Mouse (Mus musculus) megakaryocyte, embryonic 14.5 days (primary cell): ENCODE data around the gene Nphp4. TPM values are rescaled to one million over a fixed set of nuclear protein-coding genes. Genes with fewer than 3 reads are reported as not detected.

Experiments
- H3K27me3 ChIP-seq: replicated peaks from 2 replicates; pipeline ENCODE3; 2012; ENCODE audit warnings: inconsistent platforms
- H3K36me3 ChIP-seq: replicated peaks from 2 replicates; pipeline ENCODE3; 2012; ENCODE audit warnings: low read length, inconsistent platforms, mixed read lengths
- H3K4me1 ChIP-seq: 2 replicates; pipeline ENCODE4 v1.6.1; 2012; ENCODE audit warnings: inconsistent platforms
- H3K4me3 ChIP-seq: replicated peaks from 2 replicates; pipeline ENCODE3; 2012; ENCODE audit warnings: moderate library complexity, mild to moderate bottlenecking, inconsistent platforms
- H3K9me3 ChIP-seq: 2 replicates; pipeline ENCODE4 v1.6.1; 2012; ENCODE audit warnings: inconsistent platforms
- FLI1 ChIP-seq: IDR thresholded peaks from 2 replicates; pipeline ENCODE4 v1.6.1; 2012; ENCODE audit warnings: low read length, inconsistent platforms, mixed read lengths
- GATA1 ChIP-seq: IDR thresholded peaks from 3 replicates; pipeline ENCODE4 v1.6.1; 2012; ENCODE audit warnings: mixed read lengths, low read length, inconsistent platforms, borderline replicate concordance
- polyA plus RNA-seq: library from polyadenylated mRNA; stranded (reverse); fragments of >175 nt; gene quantifications from 2 replicates; pipeline ENCODE4 v1.2.3, GENCODE M21; 2012; ENCODE audit warnings: low replicate concordance; ENCODE audit not compliant: insufficient read depth

Nphp4 gene
- polyA plus RNA-seq, 1 experiment, result 0.64 TPM

- H3K4me3 ChIP-seq, result no peak overlapping the region
These were observed 25.1 kb upstream of the Nphp4 start for GRCm38 (mm10) chr4:152451371-152451770.

GRCm38 (mm10) chr4:152453079-152453478 lies 23.4 kb upstream of the Nphp4 start:
- Histone ChIP-seq H3K36me3 (no peaks in the 10 kb centered on the region), H3K27me3 (peaks cover 26% of the 10 kb centered on the region), H3K4me3 (no peak overlapping the region), H3K9me3 (peaks cover 12% of the 10 kb centered on the region), H3K4me1 (peaks cover 27% of the 10 kb centered on the region)
- no peak for TF ChIP-seq GATA1
- TF ChIP-seq FLI1, result no peak

More at GRCm38 (mm10) chr4:152451371-152451770, 25.1 kb upstream of the Nphp4 start:
- Histone ChIP-seq H3K36me3 (no peaks in the 10 kb centered on the region), H3K9me3 (peaks cover 12% of the 10 kb centered on the region), H3K4me1 (peaks cover 38% of the 10 kb centered on the region), H3K27me3 (peaks cover 17% of the 10 kb centered on the region)
- no peak for TF ChIP-seq GATA1
- no peak for TF ChIP-seq FLI1

GRCm38 (mm10) chr4:152454153-152454552 lies 22.4 kb upstream of the Nphp4 start:
- Histone ChIP-seq H3K4me1 (peaks cover 16% of the 10 kb centered on the region; the same call in 1 of the 2 replicates), H3K36me3 (no peaks in the 10 kb centered on the region), H3K4me3 (no peak overlapping the region), H3K27me3 (peaks cover 26% of the 10 kb centered on the region), H3K9me3 (peaks cover 12% of the 10 kb centered on the region)
- TF ChIP-seq GATA1 (no peak), FLI1 (no peak)

GRCm38 (mm10) chr4:152456609-152457008 lies 19.9 kb upstream of the Nphp4 start:
- H3K4me3 ChIP-seq, result no peak overlapping the region
- no peaks in the 10 kb centered on the region for H3K36me3 ChIP-seq
- no peak for TF ChIP-seq FLI1
- TF ChIP-seq GATA1, result no peak
- peaks cover 32% of the 10 kb centered on the region for H3K27me3 ChIP-seq
- H3K4me1 ChIP-seq, result peaks cover 5% of the 10 kb centered on the region; the same call in 1 of the 2 replicates
- peaks cover 6% of the 10 kb centered on the region for H3K9me3 ChIP-seq

- H3K27me3 ChIP-seq, result peaks cover 37% of the 10 kb centered on the region
- TF ChIP-seq GATA1, result no peak
- peak overlapping the region; percentile 69 for H3K4me3 ChIP-seq
- peaks cover 5% of the 10 kb centered on the region; the same call in 1 of the 2 replicates for H3K4me1 ChIP-seq
- no peaks in the 10 kb centered on the region for H3K9me3 ChIP-seq
- H3K36me3 ChIP-seq, result no peaks in the 10 kb centered on the region
These were observed 18.8 kb upstream of the Nphp4 start for GRCm38 (mm10) chr4:152457673-152458072.

- Histone ChIP-seq H3K4me1 (peaks cover 5% of the 10 kb centered on the region; the same call in 1 of the 2 replicates), H3K36me3 (no peaks in the 10 kb centered on the region), H3K4me3 (no peak overlapping the region), H3K27me3 (peaks cover 33% of the 10 kb centered on the region), H3K9me3 (no peaks in the 10 kb centered on the region)
- TF ChIP-seq GATA1 (no peak), FLI1 (no peak)
These were observed 14.0 kb upstream of the Nphp4 start for GRCm38 (mm10) chr4:152462516-152462915.

GRCm38 (mm10) chr4:152463147-152463546 lies 13.4 kb upstream of the Nphp4 start:
- Histone ChIP-seq H3K4me1 (no peaks in the 10 kb centered on the region; the same call in 1 of the 2 replicates), H3K9me3 (no peaks in the 10 kb centered on the region), H3K4me3 (no peak overlapping the region), H3K36me3 (no peaks in the 10 kb centered on the region), H3K27me3 (peaks cover 30% of the 10 kb centered on the region)
- TF ChIP-seq FLI1 (no peak), GATA1 (no peak)

GRCm38 (mm10) chr4:152465116-152465515 lies 11.4 kb upstream of the Nphp4 start:
- Histone ChIP-seq H3K4me3 (no peak overlapping the region), H3K27me3 (peaks cover 31% of the 10 kb centered on the region), H3K9me3 (no peaks in the 10 kb centered on the region; the same call in 1 of the 2 replicates), H3K36me3 (no peaks in the 10 kb centered on the region), H3K4me1 (no peaks in the 10 kb centered on the region)
- TF ChIP-seq GATA1 (no peak), FLI1 (no peak)

- peaks cover 30% of the 10 kb centered on the region for H3K27me3 ChIP-seq
- peaks cover 15% of the 10 kb centered on the region for H3K9me3 ChIP-seq
- TF ChIP-seq GATA1 (no peak), FLI1 (no peak)
These were observed 9.9 kb upstream of the Nphp4 start for GRCm38 (mm10) chr4:152466601-152467000.

GRCm38 (mm10) chr4:152467951-152468350 lies 8.6 kb upstream of the Nphp4 start:
- Histone ChIP-seq H3K27me3 (peaks cover 24% of the 10 kb centered on the region), H3K4me1 (no peaks in the 10 kb centered on the region), H3K4me3 (no peak overlapping the region), H3K36me3 (no peaks in the 10 kb centered on the region), H3K9me3 (peaks cover 28% of the 10 kb centered on the region)
- TF ChIP-seq GATA1 (no peak), FLI1 (no peak)

More at GRCm38 (mm10) chr4:152466601-152467000, 9.9 kb upstream of the Nphp4 start:
- Histone ChIP-seq H3K4me3 (no peak overlapping the region), H3K36me3 (no peaks in the 10 kb centered on the region), H3K4me1 (no peaks in the 10 kb centered on the region)

GRCm38 (mm10) chr4:152475941-152476340 lies 565 bp upstream of the Nphp4 start:
- Histone ChIP-seq H3K36me3 (no peaks in the 10 kb centered on the region), H3K27me3 (peaks cover 67% of the 10 kb centered on the region), H3K9me3 (peaks cover 26% of the 10 kb centered on the region), H3K4me1 (peaks cover 29% of the 10 kb centered on the region), H3K4me3 (no peak overlapping the region)
- TF ChIP-seq GATA1 (no peak), FLI1 (no peak)
